Mouse (Mus musculus) G1E (cell line): ENCODE results near the gene Tbc1d1. TPM values are rescaled to one million over a fixed set of nuclear protein-coding genes. Genes with fewer than 3 reads are reported as not detected.

Source experiments
- ATAC-seq: 2 replicates; pipeline ENCODE4 v1.8.0; 2016; ENCODE audit warnings: mild to moderate bottlenecking; ENCODE audit not compliant: insufficient number of reproducible peaks, poor library complexity, low FRiP score, severe bottlenecking; ENCODE audit errors: extremely low read depth
- DNase-seq: peaks from one replicate; pipeline ENCODE4 v3.0.0; 2012; ENCODE audit warnings: low spot score
- H3K27me3 ChIP-seq: 2 replicates; pipeline ENCODE4 v1.6.1; 2012; ENCODE audit warnings: mild to moderate bottlenecking, low read length, inconsistent platforms; ENCODE audit not compliant: insufficient read depth
- H3K36me3 ChIP-seq: replicated peaks from 2 replicates; pipeline ENCODE3; 2012; ENCODE audit warnings: mild to moderate bottlenecking, inconsistent platforms
- H3K4me1 ChIP-seq: 2 replicates; pipeline ENCODE4 v1.6.1; 2012; ENCODE audit warnings: low read depth, low read length, inconsistent platforms, mixed read lengths; ENCODE audit not compliant: insufficient read depth
- H3K4me3 ChIP-seq: 2 replicates; pipeline ENCODE4 v1.5.1; 2012; ENCODE audit warnings: low read depth, mild to moderate bottlenecking, inconsistent platforms, low read length, moderate library complexity, mixed read lengths
- H3K9me3 ChIP-seq: replicated peaks from 2 replicates; pipeline ENCODE4 v1.6.1; 2012; ENCODE audit warnings: inconsistent platforms
- CTCF ChIP-seq: IDR thresholded peaks from 2 replicates; pipeline ENCODE4 v1.5.1; 2012; ENCODE audit warnings: low read depth, low read length, inconsistent platforms, mixed read lengths
- GATA1 ChIP-seq: IDR thresholded peaks from 2 replicates; pipeline ENCODE4 v1.6.1; 2012; ENCODE audit warnings: borderline replicate concordance, low read length, inconsistent platforms, mixed read lengths
- GATA2 ChIP-seq: IDR thresholded peaks from 2 replicates; pipeline ENCODE4 v1.6.1; 2012; ENCODE audit warnings: low read depth, low read length, inconsistent platforms, borderline replicate concordance
- POLR2AphosphoS5 ChIP-seq: IDR thresholded peaks from 2 replicates; pipeline ENCODE4 v1.6.1; 2012; ENCODE audit warnings: low read depth, low read length, inconsistent platforms; ENCODE audit not compliant: insufficient replicate concordance
- TAL1 ChIP-seq: conservative IDR thresholded peaks from 2 replicates; pipeline ENCODE4 v1.6.1; 2012; ENCODE audit warnings: low read depth, low read length, inconsistent platforms, mixed read lengths
- polyA plus RNA-seq: library from polyadenylated mRNA; stranded (reverse); fragments of >175 nt; gene quantifications from 2 replicates; pipeline ENCODE4 v1.2.3, GENCODE M21; 2012
- total RNA-seq, 2 experiments: library from RNA; stranded (forward) in 1 of 2; stranded (reverse) in 1 of 2; fragments of 200-1000 nt in 1 of 2; fragments of >200 nt in 1 of 2; fragmentation: Nextera tagmentation in 1 of 2; gene quantifications; 2 replicates each; pipeline ENCODE4 v1.2.3; 2014 to 2017

Tbc1d1 gene
- total and polyA plus RNA-seq, 3 experiments, result 4.2 to 17.3 (median 11.7) TPM

GRCm38 (mm10) chr5:64149184-64150127 lies 6.6 kb upstream of the Tbc1d1 start:
- Histone ChIP-seq H3K27me3 (peaks cover 25% of the 10 kb centered on the region), H3K4me1 (peaks cover 6% of the 10 kb centered on the region), H3K4me3 (no peak overlapping the region), H3K9me3 (no peaks in the 10 kb centered on the region), H3K36me3 (no peaks in the 10 kb centered on the region)
- DNase-seq (no peak), ATAC-seq (peak; percentile 32; the same call in 1 of the 2 replicates)
- TF ChIP-seq CTCF, result no peak
- TF ChIP-seq POLR2AphosphoS5, result no peak
- TF ChIP-seq GATA2, result no peak
- TF ChIP-seq TAL1, result no peak
- no peak for TF ChIP-seq GATA1

GRCm38 (mm10) chr5:64153319-64153718 lies 2.8 kb upstream of the Tbc1d1 start:
- DNase-seq (no peak), ATAC-seq (no peak)
- H3K9me3 ChIP-seq, result no peaks in the 10 kb centered on the region
- H3K4me1 ChIP-seq, result peaks cover 14% of the 10 kb centered on the region
- H3K36me3 ChIP-seq, result no peaks in the 10 kb centered on the region
- H3K4me3 ChIP-seq, result no peak overlapping the region
- TF ChIP-seq GATA2, result no peak
- TF ChIP-seq TAL1, result no peak
- no peak for TF ChIP-seq CTCF
- TF ChIP-seq GATA1, result no peak
- TF ChIP-seq POLR2AphosphoS5, result no peak
- H3K27me3 ChIP-seq, result peaks cover 28% of the 10 kb centered on the region

GRCm38 (mm10) chr5:64156579-64156978 lies 474 bp downstream of the Tbc1d1 start:
- DNase-seq (no peak), ATAC-seq (no peak)
- Histone ChIP-seq H3K4me1 (peaks cover 13% of the 10 kb centered on the region), H3K36me3 (no peaks in the 10 kb centered on the region), H3K4me3 (no peak overlapping the region), H3K9me3 (no peaks in the 10 kb centered on the region), H3K27me3 (peaks cover 46% of the 10 kb centered on the region)
- TF ChIP-seq CTCF (no peak), GATA2 (no peak), POLR2AphosphoS5 (no peak), GATA1 (no peak), TAL1 (no peak)

GRCm38 (mm10) chr5:64157926-64158325 lies 1.8 kb downstream of the Tbc1d1 start:
- H3K4me3 ChIP-seq, result no peak overlapping the region
- H3K4me1 ChIP-seq, result peaks cover 13% of the 10 kb centered on the region
- H3K27me3 ChIP-seq, result peaks cover 45% of the 10 kb centered on the region
- TF ChIP-seq CTCF (no peak), GATA2 (no peak), GATA1 (no peak), POLR2AphosphoS5 (no peak), TAL1 (no peak)
- ATAC-seq (no peak), DNase-seq (no peak)
- no peaks in the 10 kb centered on the region for H3K9me3 ChIP-seq
- no peaks in the 10 kb centered on the region for H3K36me3 ChIP-seq

- DNase-seq (no peak), ATAC-seq (no peak)
- Histone ChIP-seq H3K4me1 (peaks cover 13% of the 10 kb centered on the region), H3K27me3 (peaks cover 45% of the 10 kb centered on the region), H3K4me3 (no peak overlapping the region), H3K9me3 (no peaks in the 10 kb centered on the region), H3K36me3 (no peaks in the 10 kb centered on the region)
- TF ChIP-seq POLR2AphosphoS5 (no peak), CTCF (no peak), GATA2 (no peak), GATA1 (no peak), TAL1 (no peak)
Measured at GRCm38 (mm10) chr5:64158501-64158900, 2.4 kb downstream of the Tbc1d1 start.

- H3K4me1 ChIP-seq, result peaks cover 13% of the 10 kb centered on the region
- DNase-seq, result no peak
Measured at GRCm38 (mm10) chr5:64159065-64159780, 3.1 kb downstream of the Tbc1d1 start.

More at GRCm38 (mm10) chr5:64159065-64159780, 3.1 kb downstream of the Tbc1d1 start:
- Histone ChIP-seq H3K9me3 (no peaks in the 10 kb centered on the region), H3K27me3 (peaks cover 45% of the 10 kb centered on the region), H3K36me3 (no peaks in the 10 kb centered on the region), H3K4me3 (no peak overlapping the region)
- no peak for ATAC-seq
- TF ChIP-seq CTCF (no peak), GATA1 (no peak), GATA2 (no peak), TAL1 (no peak), POLR2AphosphoS5 (no peak)
